Mouse (Mus musculus) spleen, adult 18-20 months (tissue): ENCODE results near the gene Grik2.
"Not testable (repeated sequence)": the region's sequence is repeated elsewhere in the genome, so short reads cannot be mapped to it uniquely, and the experiment has no call there.

ENCODE experiments used
- DNase-seq, 2 experiments: peaks; one replicate each; pipeline ENCODE4 v3.0.0; 2022; ENCODE audit warnings: mixed read lengths in 2 of 2

Gene Grik2

DNA sequence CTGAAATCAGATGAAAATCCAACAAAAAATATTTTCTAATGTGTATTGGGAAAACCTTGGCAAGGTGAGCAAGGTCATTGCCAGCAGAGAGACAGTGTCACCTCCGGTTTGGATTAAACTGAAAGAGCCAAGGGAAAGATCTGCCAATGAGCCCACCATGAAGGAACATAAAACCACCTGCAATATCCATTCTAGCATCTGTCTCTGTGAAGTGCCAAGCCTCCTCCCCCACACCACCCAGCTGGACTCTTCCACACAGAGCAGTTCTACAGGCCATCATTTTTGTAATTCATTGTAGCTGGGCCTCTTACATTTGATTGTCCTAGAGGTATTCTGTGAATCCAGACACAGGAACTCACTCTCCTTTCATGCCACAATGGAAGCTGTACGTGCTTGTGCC lies 148.7 kb downstream of the Grik2 start:
- no peak for DNase-seq

DNA sequence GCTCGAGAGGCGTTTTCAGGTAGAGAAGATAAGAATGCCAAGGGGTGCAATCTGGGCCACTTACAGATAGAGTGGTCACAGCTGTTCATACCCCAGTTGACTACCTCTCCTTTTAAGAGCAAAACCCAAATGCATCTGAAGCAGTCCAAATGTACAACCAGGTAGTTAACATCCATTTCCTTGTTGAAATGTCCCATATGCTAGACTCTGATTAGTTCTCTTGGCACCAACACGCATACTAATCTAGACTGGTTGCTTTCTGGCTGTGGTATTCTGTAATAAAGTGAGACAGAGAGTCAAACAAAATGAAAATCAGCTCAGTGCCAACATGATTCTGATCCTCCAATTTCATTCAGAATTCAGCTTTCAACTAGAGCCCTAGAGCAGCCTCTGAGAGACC lies 164.6 kb downstream of the Grik2 start:
- no peak for DNase-seq

DNA sequence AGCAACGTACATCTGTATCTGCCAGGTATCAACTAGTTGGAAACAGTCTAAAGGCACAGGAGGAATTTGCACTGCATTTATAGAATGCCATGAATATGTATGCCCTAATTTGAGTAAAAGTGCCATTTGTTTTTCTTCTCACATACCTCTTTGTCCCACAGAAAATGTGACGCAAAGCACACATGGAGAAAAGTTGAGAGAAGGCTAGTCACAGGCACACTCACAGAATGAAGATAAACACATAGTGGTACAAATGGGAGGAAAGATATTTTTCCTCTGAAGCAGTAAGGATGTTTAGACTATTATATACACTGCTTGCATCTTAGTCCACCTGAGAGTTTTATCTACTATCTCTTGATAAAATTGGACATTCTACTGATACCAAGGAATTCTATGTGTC lies 190.9 kb downstream of the Grik2 start:
- no peak for DNase-seq

DNA sequence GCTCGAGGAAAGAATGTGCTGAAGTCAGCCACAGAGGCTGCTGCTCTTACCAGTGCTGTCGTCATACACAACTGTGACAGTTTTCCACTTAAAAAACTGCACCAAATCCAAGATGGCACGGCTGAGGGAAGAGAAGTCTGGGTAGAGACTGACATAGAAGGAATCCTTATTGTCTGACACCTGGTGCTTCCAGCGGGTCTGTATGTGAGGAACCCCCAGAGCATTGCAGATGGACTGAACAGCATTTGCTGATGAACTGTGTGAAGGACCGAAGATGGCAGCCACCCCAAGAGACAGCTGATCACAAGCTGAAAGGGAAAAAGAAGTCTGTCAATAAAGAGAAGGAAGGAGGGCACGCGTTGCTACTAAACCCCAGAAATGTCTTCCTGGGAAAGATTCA lies 215.1 kb downstream of the Grik2 start:
- DNase-seq: no peak

DNA sequence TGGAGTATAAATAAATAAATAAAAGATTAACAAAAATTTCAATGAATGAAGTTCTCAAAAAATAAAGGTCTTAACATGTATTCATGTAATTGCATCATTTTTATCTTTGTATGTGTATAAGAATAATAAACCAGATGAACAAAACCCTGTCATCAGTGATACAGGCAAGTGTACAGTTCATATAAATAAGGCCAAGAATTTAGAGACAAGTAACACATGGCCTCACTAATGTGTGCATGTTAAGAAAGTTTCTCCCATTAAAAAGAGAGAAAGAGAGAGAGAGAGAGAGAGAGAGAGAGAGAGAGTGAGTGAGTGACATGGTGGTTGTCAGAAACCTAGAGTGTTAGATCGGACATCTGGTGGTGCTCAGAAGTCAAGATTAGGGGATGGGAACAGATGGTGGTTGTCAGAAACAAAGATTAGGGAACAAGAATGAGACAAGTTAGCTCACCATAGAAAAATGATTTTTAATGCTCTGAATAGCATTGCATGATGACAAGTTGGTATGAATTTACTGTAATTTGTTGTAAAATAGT lies 228.6 kb downstream of the Grik2 start:
- no peak for DNase-seq

DNA sequence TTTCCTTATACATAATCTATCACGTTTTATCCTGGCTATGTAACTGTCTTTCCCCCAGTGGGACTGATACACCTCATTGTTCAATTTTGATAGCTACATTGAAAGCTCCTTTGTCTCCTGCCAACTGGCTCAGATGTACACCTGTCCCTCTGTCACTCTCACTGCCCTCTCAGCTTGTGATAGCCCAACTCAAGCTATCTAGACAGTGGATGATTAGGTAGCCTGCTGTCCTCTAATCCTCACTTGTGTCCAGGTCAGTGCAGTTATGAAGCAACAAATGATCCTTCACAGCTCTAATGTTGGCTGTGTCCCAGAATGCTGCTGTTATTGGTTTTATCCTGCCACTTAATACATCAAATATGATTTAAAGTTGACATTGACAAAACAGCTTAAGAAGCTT lies 246.3 kb downstream of the Grik2 start:
- DNase-seq: no peak

DNA sequence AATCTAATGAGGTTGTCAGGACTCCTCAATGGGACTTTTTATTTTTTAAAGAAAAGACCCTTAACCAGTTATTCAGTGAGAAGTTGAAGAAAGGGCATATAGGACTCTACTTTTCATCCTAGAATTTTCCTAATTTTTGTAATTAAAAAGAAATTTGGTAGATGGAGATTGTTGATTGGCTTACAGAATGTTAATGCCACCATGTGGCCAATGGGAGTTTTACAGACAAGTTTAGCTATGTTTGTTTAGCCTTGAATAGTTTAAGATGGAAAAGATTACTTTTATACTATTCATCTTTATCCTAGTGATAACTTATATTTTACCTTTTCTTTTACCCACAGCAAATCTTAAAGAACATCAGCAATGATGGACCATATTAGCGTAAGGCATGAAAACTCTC lies 268.8 kb downstream of the Grik2 start:
- DNase-seq: no peak

DNA sequence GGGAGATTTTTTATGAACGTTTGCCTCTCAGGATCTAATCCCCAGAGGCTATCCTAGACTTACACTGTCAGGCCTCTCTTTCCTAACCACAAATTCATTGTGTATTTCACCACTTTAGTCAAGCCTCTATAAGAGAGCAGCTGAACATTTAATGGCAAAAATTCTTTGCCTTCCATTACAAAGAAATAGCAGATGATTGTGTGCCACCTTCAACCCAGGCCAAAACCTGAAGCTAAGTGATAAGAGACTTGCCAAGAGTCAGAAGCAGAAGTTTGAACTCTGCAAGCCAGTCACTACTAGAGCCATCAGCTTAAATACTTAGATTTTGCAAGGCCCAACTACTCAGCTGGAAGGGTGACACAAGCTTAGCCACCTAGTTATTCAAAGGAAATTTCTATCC lies 287.9 kb downstream of the Grik2 start:
- no peak for DNase-seq

DNA sequence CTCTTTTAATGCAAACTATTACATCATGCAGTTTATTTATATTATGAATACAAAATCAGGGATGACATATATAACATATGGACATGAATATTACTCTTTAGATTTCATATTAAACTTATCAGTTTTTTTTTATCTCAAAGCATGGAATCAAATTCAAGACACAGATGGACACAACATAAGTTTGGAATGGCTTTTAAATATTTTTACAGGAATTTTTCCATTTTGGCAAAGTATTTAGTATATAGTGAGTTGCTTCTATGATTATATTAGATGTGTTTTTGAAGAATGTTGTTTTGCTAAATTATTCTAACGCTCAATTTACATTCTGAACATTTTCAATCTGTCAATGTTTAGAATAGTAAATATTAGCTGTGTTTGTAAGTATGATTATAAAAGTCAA lies 291.3 kb downstream of the Grik2 start:
- no peak for DNase-seq

DNA sequence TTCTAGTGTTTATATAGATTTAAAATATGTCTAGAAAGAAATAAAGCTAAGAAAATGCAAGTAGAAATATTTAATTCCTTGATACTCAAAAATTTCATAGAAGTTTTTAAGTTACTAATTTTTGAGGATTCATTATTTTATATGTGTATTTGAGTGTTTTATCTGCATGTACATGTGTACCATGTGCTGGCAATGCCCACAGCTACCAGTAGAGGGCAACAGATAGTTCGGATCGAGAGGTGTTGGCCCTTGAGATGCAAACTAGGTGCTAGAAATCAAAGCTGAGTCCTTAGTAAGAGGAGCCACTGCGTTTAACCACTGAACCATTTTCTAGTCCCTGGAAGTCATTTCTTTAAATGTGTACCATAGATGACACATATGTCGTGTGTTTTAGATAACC lies 307.1 kb downstream of the Grik2 start:
- no peak for DNase-seq

DNA sequence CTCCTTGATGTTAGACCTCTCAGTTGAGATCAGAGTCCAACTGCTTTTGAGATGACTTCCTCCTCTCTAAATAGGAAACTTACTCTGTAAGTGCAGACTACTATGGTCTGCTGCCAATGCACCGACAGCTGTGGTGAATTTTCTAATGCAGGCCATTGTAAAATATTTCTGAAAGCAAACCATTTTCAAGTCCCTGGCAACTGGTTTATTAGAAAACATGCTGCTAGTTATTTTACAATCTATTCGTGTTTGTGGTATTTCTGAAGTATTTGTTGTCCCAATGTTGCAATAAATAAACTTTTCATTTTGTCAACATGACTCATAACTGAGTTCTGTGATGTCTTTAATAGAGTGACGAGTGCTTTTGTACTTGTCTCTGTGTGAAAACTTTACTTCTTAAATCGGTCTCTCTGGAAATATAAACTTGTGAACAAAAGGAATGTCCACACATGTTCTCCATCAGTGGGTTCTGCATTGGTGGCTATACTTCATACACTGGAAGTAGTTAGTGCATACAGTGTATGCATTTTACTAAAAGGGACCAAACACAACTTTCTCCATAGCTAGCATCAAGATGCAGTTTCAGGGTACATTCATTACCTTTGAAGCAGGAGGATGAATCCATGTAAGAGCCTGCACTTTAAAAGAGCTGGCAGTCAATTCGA lies 308.3 kb downstream of the Grik2 start:
- no peak for DNase-seq

DNA sequence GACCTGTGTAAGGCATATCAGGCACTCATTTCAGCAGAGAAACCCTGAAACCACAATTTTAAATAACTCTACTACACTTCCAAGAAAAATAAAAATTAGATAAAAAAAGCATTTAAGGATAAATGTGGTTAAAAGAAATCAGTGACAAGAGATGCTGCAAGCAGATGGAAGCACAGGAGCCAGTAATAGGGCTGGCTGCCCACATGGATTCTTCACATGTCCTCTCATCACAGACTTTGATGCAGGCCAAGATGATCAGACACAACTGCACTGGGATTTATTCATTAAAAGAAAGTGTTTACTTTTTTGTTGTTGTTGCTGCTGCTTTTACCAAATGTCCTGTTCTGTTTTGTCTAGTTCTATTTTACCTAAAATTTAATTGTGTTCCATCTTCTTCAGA lies 315.0 kb downstream of the Grik2 start:
- no peak for DNase-seq

DNA sequence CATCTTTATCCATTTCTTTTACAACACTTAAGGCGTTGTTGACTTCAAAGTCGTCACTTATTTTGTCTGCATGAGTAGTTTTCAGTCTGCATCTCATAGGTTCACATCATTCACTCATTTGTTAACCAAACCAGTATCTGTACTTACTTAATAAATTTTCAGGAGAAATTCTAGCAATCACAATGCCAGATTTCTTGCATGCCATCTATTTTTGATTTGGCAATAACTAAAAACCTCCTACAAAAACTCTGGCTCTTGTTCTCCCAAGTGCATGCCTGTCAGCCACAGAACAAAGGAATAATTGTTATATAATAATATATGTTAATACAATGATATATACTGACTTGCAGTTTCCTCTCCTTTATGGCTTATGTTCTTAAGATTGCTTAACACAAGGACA lies 331.8 kb downstream of the Grik2 start:
- DNase-seq: no peak

DNA sequence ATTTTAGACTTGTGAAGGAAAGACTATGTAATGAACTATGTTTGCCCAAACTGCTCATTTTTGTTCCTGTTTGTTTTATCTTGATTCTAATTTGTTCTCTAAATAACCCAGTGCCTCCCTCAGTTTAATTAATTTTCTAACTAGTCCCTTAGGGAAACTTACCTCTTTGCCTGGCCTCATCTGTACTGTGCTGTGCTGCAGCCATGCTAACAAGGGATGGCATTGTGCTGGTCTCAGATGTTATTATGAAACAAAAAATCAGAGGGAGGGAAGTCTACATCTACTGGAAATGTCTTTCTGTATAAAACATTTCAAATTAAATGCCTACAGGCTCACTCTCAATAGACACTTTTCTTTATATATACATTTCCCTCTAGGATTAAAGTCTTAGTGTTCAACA lies 335.0 kb downstream of the Grik2 start:
- no peak for DNase-seq

DNA sequence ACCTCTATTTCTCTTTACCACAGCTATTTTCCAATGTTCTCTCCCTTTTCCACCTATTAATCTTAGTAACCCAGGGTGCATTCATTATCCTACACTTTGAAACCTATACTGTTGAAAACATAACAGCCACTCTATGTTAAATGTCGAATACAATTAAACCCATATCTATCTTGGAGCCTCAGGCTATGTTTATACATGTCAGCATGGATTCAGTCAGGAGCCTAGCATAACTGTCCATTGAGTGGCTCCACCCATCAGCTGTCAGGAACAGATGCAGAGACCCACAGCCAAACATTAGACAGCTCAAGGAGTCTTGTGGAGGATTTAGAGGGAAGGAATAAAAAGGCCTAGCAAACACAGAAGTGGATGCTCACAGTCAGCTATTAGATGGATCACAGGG lies 347.2 kb downstream of the Grik2 start:
- DNase-seq: no peak

DNA sequence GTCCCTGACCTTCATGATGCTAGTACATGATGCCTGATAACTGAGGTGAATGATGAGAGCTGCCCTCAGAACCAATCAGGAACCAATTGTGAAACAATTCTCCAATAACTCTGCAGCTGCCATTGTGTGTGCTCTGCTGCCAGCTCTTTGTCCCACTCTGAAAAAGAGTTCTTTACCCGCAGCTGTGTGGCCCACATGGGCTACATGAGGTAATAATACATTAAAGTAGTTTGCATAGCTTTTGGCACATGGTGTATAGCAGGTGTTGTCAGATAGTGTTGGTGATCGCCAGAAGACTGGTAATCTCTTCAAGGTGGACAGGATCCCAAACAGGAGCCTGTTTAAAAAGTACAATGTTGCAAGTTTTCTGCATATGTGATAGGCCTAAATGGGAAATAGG lies 351.5 kb downstream of the Grik2 start:
- DNase-seq: no peak

DNA sequence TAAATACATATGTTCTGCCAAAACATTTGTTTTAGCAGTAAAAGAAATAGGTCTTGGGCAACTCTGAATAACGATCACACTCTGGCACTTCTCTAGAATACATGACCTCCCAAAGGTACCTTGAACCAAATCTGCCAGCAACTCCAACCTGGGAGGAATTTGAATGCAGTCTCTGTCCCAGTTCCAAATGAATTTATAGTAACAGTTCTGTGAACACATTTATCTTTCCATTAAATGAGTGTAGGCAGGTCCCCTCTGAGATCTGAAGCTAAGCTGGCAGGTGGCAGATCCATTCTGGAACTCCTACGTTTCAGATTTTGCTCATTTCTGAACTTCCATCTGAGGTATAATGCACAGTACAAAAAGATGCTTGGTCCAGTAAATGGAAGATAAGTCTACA lies 352.3 kb downstream of the Grik2 start:
- no peak for DNase-seq

DNA sequence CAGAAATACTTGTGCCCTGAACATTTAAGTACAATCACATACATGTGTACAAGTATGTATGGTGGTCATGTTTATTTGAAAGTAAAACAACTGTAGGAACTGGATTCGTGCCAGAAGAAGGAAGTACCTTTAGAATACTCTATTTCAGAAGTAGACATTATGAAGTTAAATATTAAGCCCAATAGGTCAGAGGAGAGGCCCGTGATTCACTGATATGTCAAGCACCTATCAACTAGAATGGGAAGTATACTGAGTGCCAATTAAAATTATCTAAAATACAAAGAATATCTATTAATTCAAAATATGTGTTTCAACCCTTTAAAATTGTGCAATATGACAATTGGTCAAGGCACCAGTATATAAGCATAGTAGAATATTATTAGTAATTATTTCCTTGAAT lies 355.7 kb downstream of the Grik2 start:
- DNase-seq: no peak

DNA sequence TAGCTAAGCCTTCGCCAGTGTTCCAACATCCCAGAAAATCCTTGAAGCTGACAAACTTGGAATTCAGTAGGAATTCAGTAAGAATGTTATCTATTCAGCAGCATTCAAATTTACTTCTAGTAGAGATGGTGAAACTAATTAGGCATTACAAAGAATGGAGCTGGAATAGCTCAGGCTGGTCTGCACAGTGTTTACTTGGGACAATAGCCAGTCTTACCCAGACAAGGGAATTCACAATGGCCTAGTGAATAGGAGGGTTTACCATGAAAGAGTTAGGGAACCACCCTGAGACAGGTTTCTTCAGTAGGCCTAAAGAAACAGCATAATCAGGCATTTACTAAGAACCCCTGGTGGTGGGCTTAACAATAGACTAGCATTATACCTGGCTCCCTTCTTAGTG lies 371.4 kb downstream of the Grik2 start:
- not testable (repeated sequence) for DNase-seq

DNA sequence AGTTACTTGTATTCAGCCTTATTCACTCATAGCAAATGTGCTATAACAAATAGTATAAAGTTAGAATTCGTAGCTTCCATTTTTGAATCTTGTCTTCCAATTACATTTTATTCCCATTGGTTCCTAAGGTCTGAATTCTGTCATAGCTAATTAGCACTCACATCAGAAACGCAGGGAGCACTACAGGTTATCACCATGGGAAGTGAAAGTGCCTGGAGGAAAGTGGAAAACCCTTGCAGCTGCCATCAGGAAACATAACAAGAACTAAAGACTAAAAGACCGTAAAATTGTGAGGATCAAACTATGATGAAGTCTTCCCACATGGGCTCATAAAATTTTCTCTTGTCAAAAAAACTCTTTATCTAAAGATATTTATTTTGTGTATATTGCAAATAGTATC lies 405.6 kb downstream of the Grik2 start:
- no peak for DNase-seq

DNA sequence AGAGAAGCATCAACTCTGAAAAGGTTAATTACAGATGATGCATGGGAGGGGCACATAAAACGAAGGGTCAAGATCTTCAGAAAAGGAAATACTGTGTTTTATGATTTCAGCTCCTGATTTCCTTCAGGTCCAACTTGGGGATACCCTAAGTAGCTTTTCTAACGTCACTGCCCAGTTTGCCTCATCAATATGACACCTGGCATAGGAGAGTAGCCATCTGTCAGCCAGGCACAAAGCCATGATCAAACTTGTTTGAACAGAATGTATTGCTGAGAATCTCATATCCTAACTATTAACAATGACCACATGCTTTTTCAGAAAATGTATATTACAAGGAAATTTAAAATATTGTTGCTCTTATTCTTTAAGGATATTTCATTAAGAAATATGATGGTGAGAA lies 406.7 kb downstream of the Grik2 start:
- DNase-seq: no peak

DNA sequence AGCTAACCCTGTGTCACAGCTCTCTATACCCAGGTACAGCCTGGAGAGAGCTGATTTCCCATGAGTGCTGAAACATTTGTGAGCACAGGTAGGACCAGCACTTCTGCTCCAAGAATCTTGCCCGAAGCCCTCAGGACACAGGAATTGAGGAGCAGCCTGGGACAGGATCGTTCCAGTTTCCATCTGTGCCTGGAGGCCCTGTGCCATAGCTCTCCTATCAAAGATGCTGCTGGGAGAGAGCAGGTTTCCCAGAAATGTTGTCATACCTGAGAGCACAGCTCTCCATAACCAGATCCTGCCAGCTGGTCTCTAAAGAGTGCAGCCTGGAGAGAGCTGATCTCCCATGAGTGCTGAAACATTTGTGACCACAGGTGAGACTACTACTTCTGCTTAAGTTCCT lies 420.0 kb downstream of the Grik2 start:
- no peak for DNase-seq

DNA sequence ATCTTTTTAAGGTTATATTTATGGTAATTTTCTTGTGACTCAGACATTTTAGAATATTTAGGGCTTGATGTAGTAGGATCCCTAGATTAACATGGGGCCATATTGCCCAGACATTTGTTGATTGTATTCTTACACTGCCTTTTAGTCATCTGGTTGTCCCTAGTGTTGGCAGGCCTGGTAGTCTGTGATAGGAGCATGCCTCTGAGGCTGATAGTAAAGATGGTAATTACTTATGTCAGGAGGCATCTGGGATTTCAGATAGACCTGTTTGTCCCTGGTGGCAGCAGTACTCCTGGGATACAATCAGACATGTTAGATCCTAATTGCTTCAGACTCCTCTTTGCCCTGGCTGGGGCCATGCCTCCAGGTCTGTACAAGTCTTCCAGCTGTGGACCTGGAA lies 423.3 kb downstream of the Grik2 start:
- DNase-seq: no peak

DNA sequence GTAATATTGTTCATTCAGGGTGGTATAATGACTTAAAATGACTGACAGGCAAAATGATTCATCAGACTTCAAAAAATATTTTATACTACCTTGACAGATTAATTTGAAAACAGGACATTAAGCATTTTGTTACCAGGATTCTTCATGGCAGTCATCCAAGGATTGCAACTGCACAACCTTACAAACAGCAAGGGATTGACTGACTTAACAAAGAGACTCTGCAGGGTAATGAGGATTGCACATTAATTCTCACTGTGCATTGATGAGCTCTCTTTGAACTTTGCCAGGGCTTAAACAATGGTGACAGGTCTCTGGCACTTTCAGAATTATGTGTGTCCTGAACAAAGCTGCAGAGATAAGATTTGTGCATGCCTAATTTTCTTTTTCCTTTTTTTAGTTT lies 466.2 kb downstream of the Grik2 start:
- DNase-seq: no peak

DNA sequence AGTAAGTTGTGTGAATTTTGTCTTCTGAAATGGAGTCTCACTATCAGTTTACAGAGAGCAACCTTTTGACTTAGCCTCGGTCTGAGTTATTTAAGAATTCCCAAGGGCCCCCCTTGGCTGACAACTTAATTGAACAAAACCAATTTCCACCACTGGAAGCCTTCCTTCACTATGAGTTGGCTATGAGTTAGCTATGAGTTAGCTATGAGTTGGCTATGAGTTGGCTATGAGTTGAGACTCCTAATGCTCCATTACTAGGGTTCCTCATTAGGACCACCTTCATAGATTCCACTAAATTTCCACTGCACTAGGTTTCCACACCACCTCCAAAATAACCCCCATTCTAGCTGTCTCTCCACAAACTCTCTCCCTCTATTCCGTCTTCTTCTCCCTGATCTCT lies 468.7 kb downstream of the Grik2 start:
- DNase-seq: no peak
